Mouse (Mus musculus) kidney, adult 2 months (tissue): ENCODE measurements around the gene Cacna1a. TPM values are rescaled to one million over a fixed set of nuclear protein-coding genes. Genes with fewer than 3 reads are reported as not detected.

Experiments used
- DNase-seq: peaks from one replicate; pipeline ENCODE4 v3.0.0; 2021
- H3K27ac ChIP-seq: fragments of 200-500 bp; 2 replicates; pipeline ENCODE4 v1.5.1; 2012; ENCODE audit warnings: low read depth, low read length, control low read depth, inconsistent platforms; ENCODE audit not compliant: insufficient read depth
- H3K27me3 ChIP-seq: fragments of 200-500 bp; replicated peaks from 2 replicates; pipeline ENCODE4 v1.6.1; 2012; ENCODE audit warnings: mild to moderate bottlenecking, moderate library complexity, low read length, inconsistent platforms; ENCODE audit not compliant: control insufficient read depth, insufficient read depth
- H3K36me3 ChIP-seq: fragments of 200-500 bp; 2 replicates; pipeline ENCODE4 v1.6.1; 2012; ENCODE audit warnings: mild to moderate bottlenecking, moderate library complexity, low read length, inconsistent platforms; ENCODE audit not compliant: control insufficient read depth, insufficient read depth
- H3K4me1 ChIP-seq: fragments of 200-500 bp; 2 replicates; pipeline ENCODE4 v1.6.1; 2011; ENCODE audit warnings: low read length; ENCODE audit not compliant: control insufficient read depth, insufficient read depth
- H3K4me3 ChIP-seq: fragments of 200-500 bp; 2 replicates; pipeline ENCODE4 v1.5.1; 2011; ENCODE audit warnings: mild to moderate bottlenecking, low read depth, low read length, control low read depth; ENCODE audit not compliant: insufficient read depth
- CTCF ChIP-seq: fragments of 200-500 bp; conservative IDR thresholded peaks from 2 replicates; pipeline ENCODE4 v1.5.1; 2011; ENCODE audit warnings: low read depth, mild to moderate bottlenecking, control low read depth, low read length, moderate library complexity, mixed read lengths; ENCODE audit not compliant: insufficient read depth, insufficient read length
- POLR2A ChIP-seq: fragments of 200-500 bp; IDR thresholded peaks from one replicate; pipeline ENCODE4 v1.6.1; 2011; ENCODE audit warnings: low read depth, low read length, control low read depth
- WGBS: fragments of 180-500 bp; shearing (Covaris S2); methylation state at CpG from one replicate; pipeline ENCODE4 v1.1.7; 2018; 5-methylcytosine and 5-hydroxymethylcytosine counted together
- polyA plus RNA-seq: library from polyadenylated mRNA; depleted of rRNA; stranded (reverse); fragments of >200 nt; gene quantifications from 2 replicates; pipeline ENCODE4 v1.2.3, GENCODE M21; 2012

The Cacna1a gene
- polyA plus RNA-seq, 1 experiment, result 6.8 TPM

GRCm38 (mm10) chr8:84654597-84654996, 266.4 kb downstream of the Cacna1a start:
- peaks cover 11% of the 10 kb centered on the region; the same call in 1 of the 2 replicates for H3K4me1 ChIP-seq
- no peak overlapping the region for H3K27ac ChIP-seq
- TF ChIP-seq POLR2A, result no peak
- no peak for TF ChIP-seq CTCF
- H3K27me3 ChIP-seq, result no peaks in the 10 kb centered on the region
- H3K36me3 ChIP-seq, result no peaks in the 10 kb centered on the region
- WGBS, result 53% methylated on average over 4 of the region's 4 CpGs
- DNase-seq, result no peak
- H3K4me3 ChIP-seq, result no peak overlapping the region

DNA sequence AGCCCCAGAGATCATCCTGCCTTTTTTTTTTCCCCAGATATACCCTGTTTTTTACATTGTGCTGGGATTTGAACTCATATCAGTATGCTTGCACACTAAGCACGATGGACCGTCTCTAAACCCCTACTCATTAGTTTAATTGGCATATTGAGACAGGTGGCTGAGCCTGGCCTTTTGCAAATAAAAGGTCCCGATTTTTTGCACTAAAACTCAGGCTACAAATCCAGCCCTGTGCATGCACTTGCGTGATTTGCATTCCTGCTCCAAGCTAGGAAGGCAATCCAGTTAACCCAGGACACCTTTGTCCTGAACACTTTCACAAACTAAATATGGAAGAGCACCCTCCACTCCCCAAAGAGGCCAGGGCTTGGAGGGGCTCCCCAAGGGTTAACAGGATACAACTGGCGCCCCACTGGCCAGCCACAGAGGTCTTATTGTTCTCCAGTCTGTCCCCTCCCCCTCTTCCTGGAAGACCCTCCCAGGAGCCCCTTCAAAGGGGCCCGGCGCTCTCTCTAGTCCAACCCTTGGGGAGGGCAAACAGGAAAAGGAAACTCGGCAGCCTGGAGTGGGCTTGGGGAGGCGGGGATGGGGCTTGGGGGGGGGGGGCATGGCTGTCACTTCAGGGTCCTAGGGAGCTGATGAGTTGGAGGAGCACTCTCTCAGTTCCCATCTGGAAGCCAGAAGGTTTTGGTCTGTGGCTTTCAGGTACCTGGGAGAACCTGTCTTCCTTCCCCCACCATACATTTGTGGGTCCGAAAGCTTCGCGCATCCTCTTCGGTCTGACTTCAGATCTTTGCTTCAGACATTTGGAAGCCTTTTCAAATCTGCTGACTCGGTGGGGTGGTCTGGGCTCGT, 267.3 kb downstream of the Cacna1a start:
- WGBS, result 30% methylated on average over 15 of the region's 15 CpGs
- peak; percentile 47 for DNase-seq
- TF ChIP-seq CTCF, result no peak
- no peak for TF ChIP-seq POLR2A
- Histone ChIP-seq H3K27ac (peak overlapping the region; percentile 86), H3K36me3 (no peaks in the 10 kb centered on the region), H3K27me3 (no peaks in the 10 kb centered on the region), H3K4me3 (peak overlapping the region; percentile 31), H3K4me1 (peaks cover 16% of the 10 kb centered on the region; the same call in 1 of the 2 replicates)

DNA sequence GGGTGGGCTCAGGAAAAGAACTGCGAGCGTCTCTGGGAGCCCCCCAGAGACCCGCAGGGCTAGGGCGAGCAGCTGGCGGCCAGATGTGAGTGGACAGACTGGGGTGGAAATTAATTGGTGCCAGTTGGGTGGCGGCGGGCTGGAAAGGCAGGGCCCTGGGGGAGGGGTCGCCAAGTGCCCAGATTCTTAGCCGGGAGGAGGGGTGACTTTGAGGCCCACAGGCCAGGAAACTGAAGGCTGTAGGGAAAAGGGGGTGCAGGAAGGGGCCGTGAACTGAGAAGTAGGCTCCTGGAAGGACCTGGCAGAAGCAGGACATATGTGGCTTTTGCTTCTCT, 267.9 kb downstream of the Cacna1a start:
- no peak for TF ChIP-seq POLR2A
- TF ChIP-seq CTCF, result no peak
- H3K27me3 ChIP-seq, result no peaks in the 10 kb centered on the region
- 12% methylated on average over 10 of the region's 10 CpGs for WGBS
- H3K27ac ChIP-seq, result peak overlapping the region; percentile 86
- H3K4me1 ChIP-seq, result peaks cover 21% of the 10 kb centered on the region; the same call in 1 of the 2 replicates
- H3K4me3 ChIP-seq, result peak overlapping the region; percentile 31
- no peaks in the 10 kb centered on the region for H3K36me3 ChIP-seq
- no peak for DNase-seq

- Histone ChIP-seq H3K27ac (peak overlapping the region; percentile 86), H3K4me3 (peak overlapping the region; percentile 31), H3K27me3 (no peaks in the 10 kb centered on the region), H3K36me3 (no peaks in the 10 kb centered on the region), H3K4me1 (peaks cover 21% of the 10 kb centered on the region; the same call in 1 of the 2 replicates)
- peak; percentile 96 for DNase-seq
- under 1% methylated on average over 23 of the region's 23 CpGs for WGBS
- TF ChIP-seq POLR2A (peak; percentile 56), CTCF (no peak)
Measured at GRCm38 (mm10) chr8:84656641-84657126, 268.4 kb downstream of the Cacna1a start.

- Histone ChIP-seq H3K27ac (peak overlapping the region; percentile 86), H3K36me3 (no peaks in the 10 kb centered on the region), H3K27me3 (no peaks in the 10 kb centered on the region), H3K4me3 (no peak overlapping the region; the same call in 1 of the 2 replicates), H3K4me1 (peaks cover 21% of the 10 kb centered on the region; the same call in 1 of the 2 replicates)
- no peak for DNase-seq
- no peak for TF ChIP-seq CTCF
- no peak for TF ChIP-seq POLR2A
Measured at GRCm38 (mm10) chr8:84657203-84657602, 269.0 kb downstream of the Cacna1a start.

GRCm38 (mm10) chr8:84657680-84658079, 269.4 kb downstream of the Cacna1a start:
- no peak overlapping the region for H3K4me3 ChIP-seq
- DNase-seq, result peak; percentile 41
- H3K27me3 ChIP-seq, result no peaks in the 10 kb centered on the region
- peaks cover 21% of the 10 kb centered on the region; the same call in 1 of the 2 replicates for H3K4me1 ChIP-seq
- no peaks in the 10 kb centered on the region for H3K36me3 ChIP-seq
- H3K27ac ChIP-seq, result peak overlapping the region; percentile 86; the same call in 1 of the 2 replicates
- WGBS, result 68% methylated on average over 4 of the region's 4 CpGs
- TF ChIP-seq CTCF (no peak), POLR2A (no peak)

DNA sequence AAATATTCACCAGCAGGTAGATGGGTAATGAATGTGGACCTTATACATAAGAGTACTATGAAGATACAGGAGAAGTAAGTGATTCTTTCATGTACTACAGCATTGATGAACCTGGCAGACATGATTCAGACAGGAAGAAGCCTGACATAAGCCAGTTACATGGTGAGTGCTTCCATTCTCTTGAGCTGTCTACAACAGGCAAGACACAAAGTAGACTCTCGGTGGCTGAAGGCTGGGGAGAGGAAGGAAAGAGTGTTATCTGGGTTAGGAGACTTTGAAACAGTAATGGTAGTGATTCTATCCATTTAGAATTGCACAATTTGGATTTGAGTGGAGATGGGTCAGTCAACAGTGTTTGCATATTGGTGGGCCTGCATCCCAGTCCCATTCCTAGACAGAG, 270.7 kb downstream of the Cacna1a start:
- Histone ChIP-seq H3K27me3 (no peaks in the 10 kb centered on the region), H3K4me3 (no peak overlapping the region), H3K36me3 (no peaks in the 10 kb centered on the region), H3K27ac (no peak overlapping the region), H3K4me1 (peaks cover 21% of the 10 kb centered on the region; the same call in 1 of the 2 replicates)
- TF ChIP-seq POLR2A (no peak), CTCF (no peak)
- no peak for DNase-seq
- WGBS, result 87% methylated on average over 1 of the region's 1 CpGs
